Mouse (Mus musculus) brain, adult 2 months (tissue): ENCODE measurements at regions not wholly inside any gene's neighbourhood (a gene's known extent, or its start where the extent isn't known, plus 50 kb on each side); places are given as distances from the start of the nearest gene placed in this dataset.

Source experiments
- DNase-seq: peaks from one replicate; pipeline ENCODE4 v3.0.0; 2011; ENCODE audit warnings: low read depth, low spot score

- no peak for DNase-seq
Measured at GRCm38 (mm10) chr17:81185685-81186084, 120.8 kb upstream of the Thumpd2 start.

GRCm38 (mm10) chr17:81180813-81181424 lies 116.0 kb upstream of the Thumpd2 start:
- DNase-seq: no peak

GRCm38 (mm10) chr17:81176306-81176705 lies 111.4 kb upstream of the Thumpd2 start:
- no peak for DNase-seq

- no peak for DNase-seq
Measured at GRCm38 (mm10) chr17:81175877-81176276, 111.0 kb upstream of the Thumpd2 start.

- DNase-seq: no peak
Measured at GRCm38 (mm10) chr17:81172943-81173342, 108.1 kb upstream of the Thumpd2 start.

- no peak for DNase-seq
Measured at GRCm38 (mm10) chr17:81169118-81169517, 104.2 kb upstream of the Thumpd2 start.

GRCm38 (mm10) chr17:81150730-81151129 lies 85.8 kb upstream of the Thumpd2 start:
- DNase-seq: peak; percentile 74

- no peak for DNase-seq
Measured at GRCm38 (mm10) chr17:81134702-81135101, 69.8 kb upstream of the Thumpd2 start.

GRCm38 (mm10) chr17:81133227-81133626 lies 68.3 kb upstream of the Thumpd2 start:
- DNase-seq: peak; percentile 8
